Mouse (Mus musculus): ENCODE data around the gene 2410137M14Rik.
"Not testable (repeated sequence)": the region's sequence is repeated elsewhere in the genome, so short reads cannot be mapped to it uniquely, and the experiment has no call there.

Gene 2410137M14Rik

DNA sequence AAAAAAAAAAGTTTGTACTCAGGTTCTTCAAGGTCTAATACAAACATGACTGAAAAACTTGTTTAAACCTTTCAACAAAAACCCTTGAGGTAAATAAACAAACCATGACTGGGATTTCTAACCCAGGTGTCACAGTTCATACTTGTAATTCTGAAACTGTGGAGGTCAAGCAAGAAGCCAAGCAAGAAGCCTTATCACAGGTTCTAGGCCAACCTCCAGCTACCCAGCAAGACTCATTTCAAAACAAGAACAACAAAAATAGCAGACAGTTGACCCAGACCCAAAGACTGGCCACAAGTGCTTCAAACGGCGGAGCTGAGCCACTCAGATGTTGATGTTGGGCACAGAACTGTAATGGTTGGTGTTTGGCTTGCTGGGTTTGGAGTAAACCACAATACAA is 13.5 kb upstream of the 2410137M14Rik start:
- in situ Hi-C loops (cut with MboI; ENCODE audit: low sequenced_read_pairs): no loop called here

GRCm38 (mm10) chr17:36993770-36994325 is 12.8 kb upstream of the 2410137M14Rik start:
- in situ Hi-C loops (cut with MboI; ENCODE audit: low sequenced_read_pairs): no loop called here

DNA sequence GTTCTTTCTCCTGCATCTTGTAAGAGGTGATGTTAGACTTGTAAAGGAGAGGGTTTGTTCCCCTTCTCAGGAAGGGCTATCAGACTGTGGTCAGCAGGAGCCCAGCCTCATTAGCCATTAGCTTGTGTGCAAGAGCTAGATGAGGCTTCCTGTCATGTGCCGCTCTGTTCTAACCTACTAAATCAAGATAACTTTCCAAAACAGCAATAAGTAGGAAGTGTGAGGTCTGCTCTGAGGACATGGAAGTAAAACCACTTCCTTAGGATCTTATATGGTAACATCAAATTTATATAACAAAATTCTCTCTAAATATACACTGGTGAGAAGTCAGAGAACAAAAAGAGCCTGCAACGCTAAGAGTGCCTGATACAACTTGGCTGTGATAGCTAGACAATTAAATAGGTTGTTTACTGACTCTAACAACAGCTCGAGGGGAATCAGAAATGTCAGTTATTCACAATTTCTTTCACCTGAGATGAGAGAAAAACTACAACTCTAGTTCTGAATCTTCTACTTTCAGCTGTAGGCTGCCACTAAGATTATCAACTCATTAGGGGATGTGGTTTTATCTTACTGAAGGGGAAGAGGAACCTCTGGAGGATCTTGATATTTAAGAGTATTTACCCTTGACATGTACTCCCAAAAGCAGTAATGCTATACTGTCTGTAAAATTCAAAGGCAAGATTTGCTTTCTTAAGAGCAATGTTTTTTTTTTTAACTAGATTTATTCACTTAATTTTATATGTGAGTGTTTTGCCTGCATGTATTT is 11.5 kb upstream of the 2410137M14Rik start:
- in situ Hi-C loops (cut with MboI; ENCODE audit: low sequenced_read_pairs): no loop called here

DNA sequence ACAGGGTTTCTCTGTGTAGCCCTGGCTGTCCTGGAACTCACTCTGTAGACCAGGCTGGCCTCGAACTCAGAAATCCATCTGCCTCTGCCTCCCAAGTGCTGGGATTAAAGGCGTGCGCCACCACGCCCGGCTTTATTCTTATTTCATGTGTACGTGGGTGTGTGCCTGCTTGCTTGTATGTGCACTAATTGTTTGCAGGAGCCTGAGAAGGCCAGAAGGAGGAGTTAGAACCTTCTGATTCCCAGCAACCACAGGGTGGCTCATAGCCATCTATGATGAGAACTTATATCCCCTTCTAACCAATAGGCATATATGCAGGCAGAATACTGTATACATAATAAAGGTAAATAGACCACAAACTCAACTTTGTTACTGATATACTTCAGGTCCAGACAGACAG is 9.6 kb upstream of the 2410137M14Rik start:
- in situ Hi-C loops (cut with MboI; ENCODE audit: low sequenced_read_pairs): not testable (repeated sequence)

- in situ Hi-C loops (cut with MboI; ENCODE audit: low sequenced_read_pairs): no loop called here
Measured at GRCm38 (mm10) chr17:36989437-36989836, 8.4 kb upstream of the 2410137M14Rik start, which contains the start of gene H2-M5. TSS of gene H2-M5 (minus strand) at chr17:36989537.

- in situ Hi-C loops (cut with MboI; ENCODE audit: low sequenced_read_pairs): no loop called here
Measured at GRCm38 (mm10) chr17:36988475-36988874, 7.4 kb upstream of the 2410137M14Rik start.

- in situ Hi-C loops (cut with MboI; ENCODE audit: low sequenced_read_pairs): no loop called here
Measured at GRCm38 (mm10) chr17:36982253-36983155, 1.5 kb upstream of the 2410137M14Rik start.

DNA sequence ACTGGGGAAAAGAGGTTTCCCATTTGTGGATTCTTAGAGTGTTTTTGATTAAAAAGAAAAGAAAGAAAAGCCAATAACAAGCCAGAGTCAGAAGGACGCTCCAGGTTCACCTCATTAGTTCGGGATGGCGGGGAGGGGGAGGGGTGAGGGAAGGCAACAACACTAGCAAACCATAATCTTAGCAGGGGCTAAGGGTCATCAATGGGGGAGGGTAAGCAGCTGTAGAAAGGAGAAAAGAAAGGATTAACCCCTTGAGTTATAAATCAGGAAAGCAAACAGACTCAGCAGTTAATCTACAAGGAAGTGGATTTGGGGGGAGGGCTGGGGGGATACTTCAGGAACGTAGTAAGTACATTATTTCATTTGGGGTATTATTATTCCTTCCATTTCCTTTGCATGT is 808 bp upstream of the 2410137M14Rik start:
- in situ Hi-C loops (cut with MboI; ENCODE audit: low sequenced_read_pairs): no loop called here

GRCm38 (mm10) chr17:36973271-36973787 is 7.7 kb downstream of the 2410137M14Rik start:
- in situ Hi-C loops (cut with MboI; ENCODE audit: low sequenced_read_pairs): no loop called here

DNA sequence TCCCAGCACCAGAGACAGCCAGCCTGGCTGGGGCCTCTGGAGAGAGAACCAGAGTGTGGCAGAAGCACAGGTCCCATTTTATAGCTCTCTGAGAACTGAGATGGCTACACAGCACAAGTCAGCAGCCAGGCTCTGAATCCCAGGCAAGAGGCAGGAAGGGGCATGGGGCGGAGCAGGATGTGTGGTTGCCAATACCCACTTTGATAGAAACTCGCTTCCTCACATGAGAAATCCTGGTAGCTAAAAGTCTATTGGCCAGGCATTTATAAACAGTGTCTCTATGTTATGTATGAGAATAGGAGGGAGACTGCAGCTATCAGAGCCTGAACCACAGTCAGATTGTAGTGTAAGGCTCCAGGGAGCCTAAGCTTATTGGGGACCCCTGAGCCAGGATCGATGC is 8.2 kb downstream of the 2410137M14Rik start:
- in situ Hi-C loops (cut with MboI; ENCODE audit: low sequenced_read_pairs): no loop called here

DNA sequence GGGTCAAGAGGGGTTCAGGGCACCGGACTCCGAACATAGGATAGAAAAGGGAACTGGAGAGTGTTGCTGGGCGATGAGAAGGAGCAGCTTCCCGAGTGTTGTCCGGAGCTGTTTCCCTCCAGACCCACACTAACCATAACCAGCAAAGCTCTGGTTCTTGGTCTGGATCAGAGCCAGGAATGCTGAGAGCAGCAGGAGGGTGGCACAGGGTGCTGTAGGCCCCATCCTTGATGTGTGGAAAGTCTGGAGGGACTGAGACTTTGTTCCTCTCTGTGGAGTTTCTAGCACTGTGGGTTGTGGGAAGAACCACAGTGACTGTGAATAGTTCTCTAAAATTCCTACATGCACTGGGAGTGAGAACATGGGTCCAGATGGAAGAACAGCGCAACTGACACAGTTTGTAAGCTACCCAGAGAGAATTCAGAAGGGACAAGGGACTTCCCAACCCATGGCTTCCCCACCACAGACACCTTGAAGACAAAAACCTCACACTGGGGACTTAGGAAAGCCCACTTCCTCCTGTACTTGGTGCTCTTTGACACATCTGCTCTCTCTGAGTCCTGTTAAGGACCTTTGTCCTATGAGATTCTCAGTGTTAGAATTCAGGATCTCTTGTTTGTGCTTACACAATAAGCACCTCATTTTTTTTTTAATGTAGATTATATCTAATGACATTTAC is 9.7 kb downstream of the 2410137M14Rik start:
- in situ Hi-C loops (cut with MboI; ENCODE audit: low sequenced_read_pairs): no loop called here

GRCm38 (mm10) chr17:36970316-36970890 is 10.6 kb downstream of the 2410137M14Rik start:
- in situ Hi-C loops (cut with MboI; ENCODE audit: low sequenced_read_pairs): no loop called here

DNA sequence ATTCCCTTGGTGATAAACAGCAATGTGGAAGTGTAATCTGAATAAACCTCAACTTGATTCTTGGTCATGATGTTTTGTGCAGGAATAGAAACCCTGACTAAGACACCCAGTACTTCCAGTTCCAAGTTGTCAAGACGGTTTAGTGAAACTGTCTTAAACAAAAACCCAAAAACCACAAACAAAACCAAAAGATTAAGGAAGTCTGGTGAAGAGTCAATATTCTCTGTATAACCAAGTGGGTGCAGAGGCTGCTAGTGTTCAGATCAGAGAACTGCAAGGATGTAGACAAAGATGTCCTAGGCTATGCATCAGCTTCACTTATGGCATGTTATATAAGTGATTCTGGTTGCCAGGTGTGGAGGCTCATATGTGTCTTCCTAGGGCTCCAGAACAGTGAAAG is 14.2 kb downstream of the 2410137M14Rik start:
- in situ Hi-C loops (cut with MboI; ENCODE audit: low sequenced_read_pairs): no loop called here

GRCm38 (mm10) chr17:36961125-36961524 is 19.9 kb downstream of the 2410137M14Rik start:
- in situ Hi-C loops (cut with MboI; ENCODE audit: low sequenced_read_pairs): no loop called here

DNA sequence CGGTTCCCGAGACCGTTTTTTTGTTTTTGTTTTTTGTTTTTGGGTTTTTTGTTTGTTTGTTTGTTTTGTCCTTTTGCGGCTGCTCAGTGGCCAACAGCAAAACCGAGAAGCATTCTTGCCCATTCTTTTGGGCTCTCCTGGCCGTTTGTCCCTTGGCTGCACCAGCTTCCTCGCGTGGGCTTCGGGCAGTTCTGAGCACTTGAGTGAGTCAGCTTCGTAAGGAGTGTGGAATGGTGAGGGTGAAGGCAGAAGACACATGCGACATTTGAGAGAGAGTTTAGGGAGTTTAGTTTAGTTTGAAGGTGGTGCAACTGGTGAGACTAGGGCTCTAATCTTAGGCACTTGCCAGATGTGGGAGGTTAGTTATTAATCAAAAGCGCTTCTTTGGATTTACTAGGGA is 22.2 kb downstream of the 2410137M14Rik start:
- in situ Hi-C loops (cut with MboI; ENCODE audit: low sequenced_read_pairs): no loop called here

DNA sequence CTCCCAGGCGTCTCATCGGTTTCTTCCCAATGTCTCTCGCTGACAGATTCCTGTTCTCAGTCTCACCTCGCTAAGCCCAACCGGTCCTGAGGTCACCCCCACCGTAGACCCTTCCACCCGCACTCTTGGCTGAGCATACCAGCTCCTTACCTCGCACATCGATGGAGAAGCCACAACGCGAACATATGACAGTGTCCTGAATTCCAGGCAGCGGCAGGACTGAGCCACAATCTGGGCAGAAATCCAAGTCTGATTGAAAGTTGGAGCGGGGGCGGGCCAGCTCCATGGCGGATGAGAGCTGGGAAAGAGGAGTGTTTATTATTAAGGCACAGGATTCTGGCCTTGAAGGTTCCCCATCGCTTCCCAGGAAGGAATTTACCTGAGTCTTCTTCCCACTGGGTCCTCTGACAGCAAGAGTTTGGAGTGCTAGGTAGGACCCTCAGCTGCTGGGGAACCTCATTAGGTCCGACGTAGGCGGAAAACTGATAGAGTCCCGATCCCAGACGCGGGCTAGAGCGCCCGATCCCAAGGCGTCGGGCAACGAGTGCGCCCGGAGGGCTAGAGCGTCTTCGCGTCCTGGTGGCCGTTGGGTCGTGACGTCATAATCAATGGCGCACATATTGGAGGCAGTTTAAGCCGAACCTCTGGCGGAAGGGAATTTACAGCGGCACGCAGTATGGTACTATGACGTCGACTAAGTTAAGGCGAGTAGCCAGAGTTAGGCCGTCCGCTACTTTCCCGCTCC is 22.9 kb downstream of the 2410137M14Rik start, which contains the start of the genes Znrd1 and Znrd1as:
Gene Znrd1 (minus strand): TSS at position 561 of the 745 bp plus-strand sequence.
Gene Znrd1as (plus strand): TSS at position 594 of the 745 bp plus-strand sequence.
- in situ Hi-C loops (cut with MboI; ENCODE audit: low sequenced_read_pairs): no loop called here

- in situ Hi-C loops (cut with MboI; ENCODE audit: low sequenced_read_pairs): no loop called here
Measured at GRCm38 (mm10) chr17:36953062-36953461, 28.0 kb downstream of the 2410137M14Rik start.

DNA sequence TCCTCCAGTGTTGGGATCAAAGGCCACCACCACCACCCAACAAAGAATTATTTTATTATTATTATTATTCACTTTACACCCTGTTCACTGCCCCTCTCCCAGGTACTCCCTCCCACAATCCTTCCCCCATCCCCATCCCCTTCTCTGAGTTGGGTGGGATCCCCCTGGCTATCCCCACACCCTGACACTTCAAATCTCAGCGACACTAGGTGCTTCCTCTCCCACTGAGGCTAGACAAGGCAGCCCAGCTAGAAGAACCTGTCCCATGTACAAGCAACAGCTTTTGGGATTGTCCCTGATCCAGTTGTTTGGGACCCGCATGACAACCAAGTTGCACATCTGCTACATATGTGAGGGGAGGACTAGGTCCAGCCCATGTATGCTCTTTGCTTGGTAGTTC is 28.4 kb downstream of the 2410137M14Rik start:
- in situ Hi-C loops (cut with MboI; ENCODE audit: low sequenced_read_pairs): no loop called here
